Mouse (Mus musculus): ENCODE measurements around the gene Bloc1s3.

GRCm38 (mm10) chr7:19467638-19468037 lies 40.5 kb downstream of the Bloc1s3 start:
- no peak for TF ChIP-seq MAFK (IDR thresholded peaks at IDR 0.05; ENCODE audit: borderline replicate concordance, low read depth, low read length)
- no peak for TF ChIP-seq POLR2A (IDR thresholded peaks at IDR 0.05; ENCODE audit: control insufficient read depth in 1 of 2, insufficient read depth in 1 of 2, low read depth in 1 of 2, low read length in 2 of 2, poor library complexity in 1 of 2)
